Mouse (Mus musculus) liver, embryonic 14.5 days (tissue): Measurements from ENCODE around the gene Paqr7. TPM values are rescaled to one million over a fixed set of nuclear protein-coding genes. Genes with fewer than 3 reads are reported as not detected.

Experiments
- ATAC-seq: fragments of 200-750 bp; cut with Nextera tagmentation; 2 replicates; pipeline ENCODE4 v1.8.0; 2017; ENCODE audit warnings: moderate number of reproducible peaks, mild to moderate bottlenecking, moderate library complexity; ENCODE audit not compliant: insufficient read depth
- DNase-seq, 3 experiments: peaks; one replicate each; pipeline ENCODE4 v3.0.0-alpha.2; 2012 to 2013; ENCODE audit warnings: low read depth in 3 of 3, low spot score in 3 of 3
- H3K27ac ChIP-seq: fragments of 300-500 bp; sonication (generic); 2 replicates; pipeline ENCODE4 v1.5.1; 2014; ENCODE audit warnings: moderate library complexity, mild to moderate bottlenecking, control low read depth, inconsistent platforms
- H3K27me3 ChIP-seq: fragments of 300-500 bp; sonication (generic); 2 replicates; pipeline ENCODE4 v1.6.1; 2014; ENCODE audit warnings: mild to moderate bottlenecking, low read length, moderate library complexity; ENCODE audit not compliant: control insufficient read depth, insufficient read depth
- H3K36me3 ChIP-seq: fragments of 300-500 bp; sonication (generic); replicated peaks from 2 replicates; pipeline ENCODE4 v1.6.1; 2014; ENCODE audit warnings: low read depth; ENCODE audit not compliant: control insufficient read depth, insufficient read depth
- H3K4me1 ChIP-seq, 2 experiments: fragments of 200-500 bp in 1 of 2; fragments of 300-500 bp in 1 of 2; sonication (generic) in 1 of 2; replicated peaks; 2 replicates each; pipeline ENCODE4 v1.6.1; 2012 to 2014; ENCODE audit warnings: antibody characterized with exemption in 1 of 2, inconsistent platforms in 1 of 2, low read length in 1 of 2; ENCODE audit not compliant: control insufficient read depth in 2 of 2, insufficient read depth in 2 of 2
- H3K4me2 ChIP-seq: fragments of 300-500 bp; sonication (generic); 2 replicates; pipeline ENCODE4 v1.6.1; 2014; ENCODE audit warnings: low read depth, mild to moderate bottlenecking, control low read depth, moderate library complexity
- H3K4me3 ChIP-seq, 2 experiments: fragments of 200-500 bp in 1 of 2; fragments of 300-500 bp in 1 of 2; sonication (generic) in 1 of 2; 2 replicates each; pipeline ENCODE4 v1.5.1; 2012 to 2014; ENCODE audit warnings: low read depth in 2 of 2, low read length in 2 of 2, mild to moderate bottlenecking in 2 of 2, control low read depth in 1 of 2, inconsistent platforms in 1 of 2, moderate library complexity in 1 of 2; ENCODE audit not compliant: insufficient read depth in 1 of 2
- H3K9ac ChIP-seq: fragments of 300-500 bp; sonication (generic); replicated peaks from 2 replicates; pipeline ENCODE4 v1.6.1; 2014; ENCODE audit warnings: mild to moderate bottlenecking, control low read depth, moderate library complexity
- H3K9me3 ChIP-seq: fragments of 300-500 bp; sonication (generic); 2 replicates; pipeline ENCODE4 v1.6.1; 2016; ENCODE audit warnings: low read length, mixed read lengths; ENCODE audit not compliant: control insufficient read depth
- CTCF ChIP-seq: IDR thresholded peaks from 2 replicates; pipeline ENCODE4 v1.5.1; 2016; ENCODE audit warnings: antibody characterized with exemption, low read depth, control low read depth
- EP300 ChIP-seq: IDR thresholded peaks from 2 replicates; pipeline ENCODE4 v1.6.1; 2016; ENCODE audit warnings: antibody characterized with exemption, low read depth
- whole genome bisulfite sequencing: fragments of 180-500 bp; shearing (Covaris S2); extraction: QIAGEN DNeasy Blood & Tissue Kit; methylation state at CpG from one replicate; pipeline ENCODE4 v1.1.7; 2014; ENCODE audit not compliant: insufficient replicate concordance; 5-methylcytosine and 5-hydroxymethylcytosine counted together
- polyA plus RNA-seq, 2 experiments: library from polyadenylated mRNA; depleted of rRNA in 1 of 2; stranded (reverse) in 1 of 2; unstranded in 1 of 2; fragments of >200 nt; fragmentation: Nextera tagmentation in 1 of 2; extraction: Ambion mirVana in 1 of 2; gene quantifications; 2 replicates each; pipeline versions ENCODE4 v1.2.1 to v1.2.3; 2012 to 2014

Paqr7 gene
- polyA plus RNA-seq, 2 experiments = 1.9 to 4.1 TPM

DNA sequence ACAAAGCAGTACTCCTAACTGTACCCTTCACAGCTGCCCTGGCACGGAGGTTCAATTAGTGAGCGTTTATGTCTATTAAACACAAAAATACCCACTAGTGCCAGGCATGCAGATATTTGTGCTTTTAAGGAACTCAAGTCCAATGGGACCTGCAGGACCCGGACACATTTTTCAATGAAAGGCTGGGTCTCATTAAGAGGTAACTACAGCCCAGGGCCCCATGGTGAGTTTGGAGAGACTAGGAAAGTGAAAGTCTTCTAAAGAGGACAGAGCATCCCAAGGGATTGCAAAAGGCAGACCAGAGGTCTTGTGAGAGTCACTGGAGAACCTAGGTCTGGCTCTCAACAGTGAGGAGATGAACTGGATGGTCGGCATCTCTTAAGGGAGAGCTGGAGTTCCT lies 36.9 kb downstream of the Paqr7 start:
- H3K4me3 ChIP-seq = peak overlapping the region in 1 of 2 experiments; percentile 86; a peak in 1 of 4 replicates
- 76% methylated on average over 4 of the region's 4 CpGs for WGBS

GRCm38 (mm10) chr4:134534124-134534886 lies 37.8 kb downstream of the Paqr7 start:
- Histone ChIP-seq H3K9ac (peak overlapping the region; percentile 70), H3K4me2 (peak overlapping the region; percentile 81), H3K27ac (peak overlapping the region; percentile 14), H3K36me3 (peaks cover 3% of the 10 kb centered on the region), H3K4me1 (peaks cover 21% of the 10 kb centered on the region in 2 experiments), H3K27me3 (no peaks in the 10 kb centered on the region), H3K9me3 (no peaks in the 10 kb centered on the region), H3K4me3 (peak overlapping the region; percentile 76 to 86)
- DNase-seq (peak in 2 of 3 experiments; percentile 49 to 57), ATAC-seq (peak; percentile 59)
- no peak for TF ChIP-seq CTCF
- TF ChIP-seq EP300 = no peak
- under 1% methylated on average over 56 of the region's 57 CpGs for WGBS

More for the DNA sequence above, 36.9 kb downstream of the Paqr7 start:
- Histone ChIP-seq H3K9ac (peak overlapping the region; percentile 70), H3K4me2 (peak overlapping the region; percentile 81), H3K27ac (no peak overlapping the region), H3K36me3 (peaks cover 9% of the 10 kb centered on the region), H3K9me3 (no peaks in the 10 kb centered on the region), H3K27me3 (no peaks in the 10 kb centered on the region), H3K4me1 (peaks cover 21% of the 10 kb centered on the region in 2 experiments)
- DNase-seq (no peak), ATAC-seq (no peak)
- TF ChIP-seq EP300 = no peak
- TF ChIP-seq CTCF = no peak

DNA sequence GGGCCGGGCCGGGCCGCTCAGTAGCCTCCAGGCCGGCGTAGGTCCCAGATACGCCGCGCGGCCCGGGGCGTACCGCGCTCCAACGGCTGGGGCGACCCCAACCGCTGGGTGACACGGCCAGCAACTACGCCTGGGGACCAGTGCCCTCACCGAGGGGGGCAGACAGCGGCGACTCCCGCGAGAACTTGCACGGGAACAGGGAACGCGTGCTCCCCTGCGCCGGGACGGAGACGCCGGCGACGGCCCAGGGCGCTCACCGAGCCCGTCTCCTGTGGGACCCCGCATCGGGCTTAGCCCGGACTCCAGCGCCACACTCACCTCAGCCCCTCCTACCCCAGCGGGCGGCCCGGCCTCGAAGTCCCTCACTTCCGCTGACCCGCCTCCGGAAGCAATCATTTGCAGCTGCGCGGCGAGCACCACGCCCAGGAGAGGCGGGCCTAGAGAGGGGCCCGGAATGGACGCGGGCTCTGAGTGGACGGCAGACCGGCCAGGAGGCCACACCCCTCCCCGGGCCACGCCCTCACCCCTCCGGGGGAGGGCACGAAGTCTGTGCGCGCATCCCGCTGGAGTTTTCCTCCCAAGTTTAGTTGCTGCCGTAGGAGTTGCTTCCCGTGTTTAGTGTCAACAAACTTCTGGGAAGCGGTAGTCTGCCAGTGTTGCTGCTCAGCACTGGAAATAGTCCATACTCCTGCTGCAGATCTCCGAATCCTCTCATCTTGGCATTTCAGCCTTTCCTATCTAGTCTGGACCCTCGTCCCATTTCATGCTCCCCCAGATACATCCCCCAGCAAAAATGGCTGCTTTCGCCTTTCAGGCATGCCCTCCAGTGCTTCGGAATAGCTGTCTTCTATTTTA lies 38.7 kb downstream of the Paqr7 start, which contains the start of gene Mtfr1l:
Gene Mtfr1l (minus strand): TSS at position 456 of the 855 bp plus-strand sequence.
- H3K4me2 ChIP-seq = peak within 1 kb of the TSS; percentile 81
- no peaks in the 10 kb centered on the region for H3K27me3 ChIP-seq
- no peaks in the 10 kb centered on the region for H3K36me3 ChIP-seq
- peak within 1 kb of the TSS; percentile 70 for H3K9ac ChIP-seq
- ATAC-seq = peak; percentile 96
- TF ChIP-seq EP300 (no peak), CTCF (no peak; the same call in 1 of the 2 replicates)
- H3K27ac ChIP-seq = peak within 1 kb of the TSS; percentile 14
- no peaks in the 10 kb centered on the region for H3K9me3 ChIP-seq
- peaks cover 21% of the 10 kb centered on the region in 2 experiments for H3K4me1 ChIP-seq
- peak within 1 kb of the TSS; percentile 76 to 86 for H3K4me3 ChIP-seq
- peak; percentile 91 to 93 (median 92) for DNase-seq
- whole genome bisulfite sequencing = under 1% methylated on average over 71 of the region's 71 CpGs

- no peaks in the 10 kb centered on the region for H3K9me3 ChIP-seq
- no peaks in the 10 kb centered on the region for H3K27me3 ChIP-seq
- TF ChIP-seq EP300 (no peak), CTCF (no peak)
- 14% methylated on average over 8 of the region's 8 CpGs for WGBS
- H3K4me2 ChIP-seq = peak overlapping the region; percentile 81
- peak; percentile 7; the same call in 1 of the 2 replicates for ATAC-seq
- no peak overlapping the region for H3K27ac ChIP-seq
- H3K4me3 ChIP-seq = peak overlapping the region; percentile 62 to 86
- H3K9ac ChIP-seq = peak overlapping the region; percentile 52
- no peak for DNase-seq
- peaks cover 21% of the 10 kb centered on the region in 2 experiments for H3K4me1 ChIP-seq
- H3K36me3 ChIP-seq = no peaks in the 10 kb centered on the region
Measured at GRCm38 (mm10) chr4:134535787-134536151, 39.3 kb downstream of the Paqr7 start.
